Mouse (Mus musculus) erythroblast, embryonic 14.5 days (primary cell): ENCODE measurements around the gene Atp8b2.

Experiments used
- GATA1 ChIP-seq: IDR thresholded peaks from 2 replicates; pipeline ENCODE4 v1.6.1; 2012; ENCODE audit warnings: low read length, inconsistent platforms, mixed read lengths
- TAL1 ChIP-seq: IDR thresholded peaks from 3 replicates; pipeline ENCODE4 v1.6.1; 2012; ENCODE audit warnings: low read length, inconsistent platforms, mixed read lengths

DNA sequence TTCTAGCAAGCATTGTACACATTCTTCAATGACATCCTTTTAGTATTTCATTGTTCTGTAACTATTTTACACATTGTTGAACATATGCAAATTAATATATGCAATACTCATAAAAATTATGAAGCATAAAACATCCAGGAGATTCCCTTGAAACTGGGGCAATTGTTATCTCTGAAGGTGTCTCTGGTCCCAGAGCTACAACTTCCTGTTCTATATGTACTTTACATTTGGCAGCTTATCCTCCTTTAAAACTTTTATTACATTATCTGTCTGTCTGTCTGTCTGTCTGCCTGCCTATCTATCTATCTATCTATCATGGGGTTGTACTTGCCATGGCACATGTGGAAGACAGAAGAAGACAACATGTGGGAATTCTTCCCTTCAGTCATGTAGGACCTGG is 71.6 kb downstream of the Atp8b2 start:
- TF ChIP-seq GATA1 = no peak
- TF ChIP-seq TAL1 = no peak
